Mouse (Mus musculus): ENCODE results near the gene Fbxl17.

The Fbxl17 gene

GRCm38 (mm10) chr17:63402741-63403681 is 96.8 kb downstream of the Fbxl17 start:
- DNase-seq (ENCODE audit: low spot score) = peak; percentile 18

- no peak for DNase-seq (ENCODE audit: low spot score)
Measured at GRCm38 (mm10) chr17:63402170-63402569, 97.6 kb downstream of the Fbxl17 start.

- no peak for DNase-seq (ENCODE audit: low spot score)
Measured at GRCm38 (mm10) chr17:63400640-63401039, 99.2 kb downstream of the Fbxl17 start.

- no peak for DNase-seq (ENCODE audit: low spot score)
Measured at GRCm38 (mm10) chr17:63399816-63400215, 100.0 kb downstream of the Fbxl17 start.

GRCm38 (mm10) chr17:63391506-63391905 is 108.3 kb downstream of the Fbxl17 start:
- no peak for DNase-seq (ENCODE audit: low spot score)

GRCm38 (mm10) chr17:63390951-63391350 is 108.9 kb downstream of the Fbxl17 start:
- DNase-seq (ENCODE audit: low spot score) = no peak

GRCm38 (mm10) chr17:63370977-63371376 is 128.8 kb downstream of the Fbxl17 start:
- DNase-seq (ENCODE audit: low spot score) = no peak

- DNase-seq (ENCODE audit: low spot score) = peak; percentile 10
Measured at GRCm38 (mm10) chr17:63369631-63370310, 130.0 kb downstream of the Fbxl17 start.

GRCm38 (mm10) chr17:63367476-63367875 is 132.3 kb downstream of the Fbxl17 start:
- no peak for DNase-seq (ENCODE audit: low spot score)

GRCm38 (mm10) chr17:63366045-63366444 is 133.8 kb downstream of the Fbxl17 start:
- no peak for DNase-seq (ENCODE audit: low spot score)

- no peak for DNase-seq (ENCODE audit: low spot score)
Measured at GRCm38 (mm10) chr17:63364605-63365004, 135.2 kb downstream of the Fbxl17 start.

- no peak for DNase-seq (ENCODE audit: low spot score)
Measured at GRCm38 (mm10) chr17:63362196-63362595, 137.6 kb downstream of the Fbxl17 start.

- DNase-seq (ENCODE audit: low spot score) = no peak
Measured at GRCm38 (mm10) chr17:63361679-63362078, 138.1 kb downstream of the Fbxl17 start.

- no peak for DNase-seq (ENCODE audit: low spot score)
Measured at GRCm38 (mm10) chr17:63358837-63359236, 141.0 kb downstream of the Fbxl17 start.

GRCm38 (mm10) chr17:63356202-63356601 is 143.6 kb downstream of the Fbxl17 start:
- no peak for DNase-seq (ENCODE audit: low spot score)

- no peak for DNase-seq (ENCODE audit: low spot score)
Measured at GRCm38 (mm10) chr17:63352634-63353195, 147.1 kb downstream of the Fbxl17 start.

GRCm38 (mm10) chr17:63351682-63352081 is 148.1 kb downstream of the Fbxl17 start:
- DNase-seq (ENCODE audit: low spot score) = no peak

- DNase-seq (ENCODE audit: low spot score) = no peak
Measured at GRCm38 (mm10) chr17:63350876-63351509, 148.8 kb downstream of the Fbxl17 start.

GRCm38 (mm10) chr17:63344101-63344500 is 155.7 kb downstream of the Fbxl17 start:
- DNase-seq (ENCODE audit: low spot score) = peak; percentile 11

GRCm38 (mm10) chr17:63343076-63343475 is 156.7 kb downstream of the Fbxl17 start:
- no peak for DNase-seq (ENCODE audit: low spot score)

GRCm38 (mm10) chr17:63342440-63342839 is 157.4 kb downstream of the Fbxl17 start:
- DNase-seq (ENCODE audit: low spot score) = no peak

GRCm38 (mm10) chr17:63341203-63341602 is 158.6 kb downstream of the Fbxl17 start:
- no peak for DNase-seq (ENCODE audit: low spot score)
